Mouse (Mus musculus) frontal cortex, adult (tissue): ENCODE data around the gene Gm5478.
"Not testable (repeated sequence)": the region's sequence is repeated elsewhere in the genome, so short reads cannot be mapped to it uniquely, and the experiment has no call there.

Source experiments
- ATAC-seq: cut with Nextera tagmentation; 2 replicates; pipeline ENCODE4 v1.9.2; 2017; ENCODE audit warnings: mild to moderate bottlenecking, moderate library complexity, mixed read lengths; ENCODE audit not compliant: low TSS enrichment

Gene Gm5478

GRCm38 (mm10) chr15:101647280-101647679 is at the start of gene Gm5478:
Gene Gm5478, minus strand, starts transcription at chr15:101647380.
- no peak for ATAC-seq

- ATAC-seq: no peak
These were observed 47.0 kb upstream of the Gm5478 start, which contains the start of gene Krt6a for GRCm38 (mm10) chr15:101694207-101694606. Gene Krt6a, minus strand, starts transcription at chr15:101694307.

DNA sequence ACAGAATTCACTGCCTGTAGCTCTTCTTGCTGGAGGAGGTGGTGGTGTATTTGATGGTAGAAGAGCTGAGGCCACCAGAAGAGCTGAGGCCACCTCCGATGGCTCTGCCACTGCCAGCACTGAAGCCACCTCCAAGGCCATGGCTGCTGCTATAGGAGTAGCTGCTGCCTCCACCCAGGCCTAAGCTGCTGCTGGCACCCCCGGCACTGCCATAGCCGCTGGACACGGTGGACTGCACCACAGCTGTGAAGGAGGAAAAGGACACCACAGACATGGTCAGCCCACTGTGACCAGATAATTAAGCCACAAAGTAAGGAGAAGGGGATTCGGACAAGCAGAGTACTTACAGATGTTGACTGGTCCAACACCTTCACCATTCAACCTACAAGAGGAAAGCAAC is 43.3 kb upstream of the Gm5478 start:
- not testable (repeated sequence) for ATAC-seq

DNA sequence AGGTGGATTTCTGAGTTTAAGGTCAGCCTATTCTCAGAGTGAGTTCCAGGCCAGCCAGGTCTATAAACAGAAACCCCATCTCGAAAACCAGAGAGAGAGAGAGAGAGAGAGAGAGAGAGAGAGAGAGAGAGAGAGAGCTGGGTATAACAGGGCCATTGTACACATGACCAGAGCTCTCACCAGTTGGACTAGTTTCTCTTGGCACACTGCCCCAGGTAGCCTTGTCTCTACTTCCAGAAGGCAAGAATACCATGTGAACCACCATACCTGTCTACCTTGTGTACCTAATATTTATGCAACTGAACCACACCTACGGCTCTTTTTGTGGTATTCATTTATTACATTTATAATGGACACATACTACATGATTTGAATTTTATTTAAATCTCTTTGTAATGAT is 41.0 kb upstream of the Gm5478 start:
- no peak for ATAC-seq

DNA sequence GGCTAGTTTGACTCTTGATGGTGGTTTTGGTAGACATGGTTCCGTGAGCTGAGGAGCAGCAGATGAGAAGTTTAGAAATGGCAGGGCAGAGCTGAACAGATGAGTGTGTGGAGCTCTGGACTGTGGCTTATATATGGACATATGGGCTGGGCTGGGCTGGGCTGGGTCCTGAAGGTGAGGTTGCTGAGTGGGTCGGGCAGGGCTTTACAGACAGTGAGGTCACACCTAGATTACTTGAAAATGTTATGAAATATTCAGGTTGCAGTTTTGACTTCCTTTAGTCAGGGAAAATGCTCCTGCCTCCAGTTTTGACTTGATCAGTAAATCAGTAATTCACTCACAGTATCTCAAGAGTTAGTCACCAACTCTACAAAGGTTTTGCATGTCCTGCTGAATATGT is 33.0 kb upstream of the Gm5478 start, which contains the start of gene Krt6b:
TSS of gene Krt6b (minus strand) at position 101 of the 400 bp plus-strand sequence.
- no peak for ATAC-seq

GRCm38 (mm10) chr15:101675978-101676377 is 28.8 kb upstream of the Gm5478 start:
- ATAC-seq: no peak

DNA sequence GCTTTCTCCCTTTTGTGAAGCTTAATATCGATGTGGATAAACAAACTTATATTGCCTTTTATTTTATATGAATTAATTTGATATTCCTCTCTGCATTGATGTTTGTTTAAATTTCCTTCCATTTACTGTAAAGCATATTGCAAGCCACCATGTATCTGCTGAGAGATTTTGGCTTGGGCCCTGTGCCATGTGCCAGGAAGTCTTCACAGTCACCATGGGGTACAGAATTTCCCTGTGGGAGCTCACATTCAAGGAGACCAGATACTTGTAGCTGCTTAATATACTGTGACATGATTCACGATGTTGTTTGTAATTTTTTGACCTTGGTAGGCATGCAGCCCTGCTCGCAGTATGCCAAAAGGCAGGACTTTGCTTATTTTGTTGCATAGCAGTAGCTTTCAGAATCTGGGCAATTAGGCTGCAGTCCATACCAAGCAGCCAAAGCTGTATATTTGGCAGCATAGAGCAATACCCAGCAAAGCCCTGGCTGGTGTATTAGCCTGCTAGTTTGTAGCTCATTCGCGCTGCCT is 5.6 kb upstream of the Gm5478 start:
- ATAC-seq: no peak

DNA sequence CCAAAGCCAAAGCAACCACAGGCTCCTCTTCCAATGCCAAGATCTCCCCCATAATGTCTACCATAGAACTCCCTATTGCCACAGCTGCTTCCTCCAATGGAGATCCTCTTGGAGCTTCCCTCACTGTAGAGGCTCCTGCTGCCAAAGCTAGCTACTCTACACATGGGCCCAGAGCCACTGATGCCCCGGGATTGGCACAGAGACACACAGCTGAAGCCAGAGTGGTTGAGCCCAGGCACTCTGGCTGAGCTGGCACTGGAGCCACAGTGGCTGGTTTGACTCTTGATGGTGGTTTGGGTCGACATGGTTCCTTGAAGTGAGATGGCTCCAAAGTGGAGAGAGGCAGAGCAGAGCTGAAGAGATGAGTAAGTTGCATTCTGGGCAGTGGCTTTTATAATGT is 19.3 kb downstream of the Gm5478 start, which contains the start of gene Gm5414:
TSS of gene Gm5414 (minus strand) at position 305 of the 400 bp plus-strand sequence.
- ATAC-seq: no peak

GRCm38 (mm10) chr15:101599123-101599522 is 48.1 kb downstream of the Gm5478 start:
- ATAC-seq: no peak
